Mouse (Mus musculus) erythroblast, embryonic 14.5 days (primary cell): ENCODE measurements around the gene Nkpd1.

ENCODE experiments used
- GATA1 ChIP-seq: IDR thresholded peaks from 2 replicates; pipeline ENCODE4 v1.6.1; 2012; ENCODE audit warnings: low read length, inconsistent platforms, mixed read lengths
- TAL1 ChIP-seq: IDR thresholded peaks from 3 replicates; pipeline ENCODE4 v1.6.1; 2012; ENCODE audit warnings: low read length, inconsistent platforms, mixed read lengths

DNA sequence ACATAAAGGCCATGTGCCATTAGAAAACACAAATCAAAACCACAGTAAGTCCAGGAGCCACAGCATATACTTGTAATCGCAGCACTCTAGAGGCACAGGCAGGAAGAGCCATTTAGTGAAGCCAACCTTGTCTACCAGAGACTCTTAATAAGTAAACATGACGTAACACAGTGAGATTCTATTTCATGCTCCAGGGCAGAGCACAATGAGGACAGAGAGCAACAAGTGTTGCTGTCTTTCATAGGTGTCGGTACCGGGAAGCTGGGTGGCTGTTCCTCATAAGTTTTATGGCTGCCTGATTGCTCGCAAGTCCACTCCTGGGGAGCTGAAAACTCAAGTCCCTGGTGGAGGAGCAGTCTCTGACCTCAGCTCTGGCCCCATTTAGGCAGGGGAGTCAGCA is 34.0 kb downstream of the Nkpd1 start:
- TF ChIP-seq GATA1 (no peak), TAL1 (no peak)
